In genomic region chr19:53722186-53722585, GRCm38 (mm10) we compare ENCODE assay signal across 36 mouse cellular contexts. TPM values are rescaled to one million over a fixed set of nuclear protein-coding genes. Genes with fewer than 3 reads are reported as not detected.
"Had no signal": no experiment of that assay in that cellular context is flagged by ENCODE, and none has a peak within 500 bp of the region (broad histone marks: within the 10 kb centered on the region; RNA-seq: fewer than 3 reads in every experiment).

No protein-coding gene starts in this region.

- H3K4me3 ChIP-seq: heart, embryonic 12.5 days; heart, embryonic 13.5 days; heart, embryonic 15.5 days; hindbrain, embryonic 10.5 days; hindbrain, embryonic 12.5 days; hindbrain, embryonic 13.5 days; hindbrain, embryonic 15.5 days; intestine, embryonic 15.5 days; kidney, embryonic 15.5 days; layer of hippocampus, adult 2 months; left cerebral cortex, adult 2 months had no signal

- DNase-seq: heart, postnatal 10 days; heart, postnatal 14 days; heart, postnatal 36 days; heart, postnatal 4 days; kidney, adult 11 months; kidney, adult 18-20 months; kidney, adult 2 months; kidney, adult 8-10 months; kidney, adult 9 months; kidney, postnatal 10 days; kidney, postnatal 14 days; kidney, postnatal 25 days; kidney, postnatal 36 days; kidney, postnatal 4 days; layer of hippocampus, adult 9-11 months; layer of hippocampus, postnatal 36 days had no signal

- H3K4me2 ChIP-seq: heart, embryonic 11.5 days; heart, embryonic 12.5 days; heart, embryonic 13.5 days; heart, embryonic 15.5 days; hindbrain, embryonic 12.5 days; hindbrain, embryonic 13.5 days; hindbrain, embryonic 14.5 days; hindbrain, embryonic 15.5 days; intestine, embryonic 15.5 days; kidney, embryonic 15.5 days had no signal

- ATAC-seq: hindbrain, embryonic 16.5 days; hindbrain, postnatal 0 days; inflammation-experienced regulatory T-cells, adult 6 months; intestine, embryonic 15.5 days; intestine, embryonic 16.5 days; intestine, postnatal 0 days had no signal

- H3K9me3 ChIP-seq: heart, embryonic 15.5 days; hindbrain, embryonic 12.5 days; hindbrain, embryonic 13.5 days; hindbrain, embryonic 15.5 days; intestine, embryonic 15.5 days; kidney, embryonic 15.5 days had no signal

- H3K9ac ChIP-seq: heart, embryonic 12.5 days; heart, embryonic 13.5 days; heart, embryonic 15.5 days; hindbrain, embryonic 12.5 days; hindbrain, embryonic 13.5 days; hindbrain, embryonic 14.5 days; hindbrain, embryonic 15.5 days; intestine, embryonic 15.5 days; kidney, embryonic 15.5 days had no signal

- H3K36me3 ChIP-seq: hindbrain, embryonic 10.5 days; hindbrain, embryonic 12.5 days; hindbrain, embryonic 13.5 days; hindbrain, embryonic 15.5 days; intestine, embryonic 15.5 days; kidney, embryonic 15.5 days had no signal

- H3K4me1 ChIP-seq: hindbrain, embryonic 12.5 days; hindbrain, embryonic 13.5 days; hindbrain, embryonic 15.5 days; intestine, embryonic 15.5 days had no signal

- H3K27me3 ChIP-seq: heart, embryonic 12.5 days; heart, embryonic 13.5 days; heart, embryonic 15.5 days; hindbrain, embryonic 12.5 days; hindbrain, embryonic 13.5 days; hindbrain, embryonic 15.5 days; intestine, embryonic 15.5 days; kidney, embryonic 15.5 days had no signal

- H3K27ac ChIP-seq: hindbrain, embryonic 10.5 days; hindbrain, embryonic 12.5 days; hindbrain, embryonic 13.5 days; hindbrain, embryonic 14.5 days; hindbrain, embryonic 15.5 days; hindbrain, postnatal 0 days; intestine, embryonic 15.5 days; kidney, embryonic 15.5 days; kidney, postnatal 0 days; layer of hippocampus, adult 2 months; left cerebral cortex, adult 2 months had no signal

RNA-seq across cellular contexts. Expression of gene Rbm20, which starts 45.1 kb away (rescaled TPM):
- total RNA-seq: hematopoietic stem cell, adult 5-6 weeks had no signal
